Mouse (Mus musculus): ENCODE measurements around the gene 4930595D18Rik. TPM values are rescaled to one million over a fixed set of nuclear protein-coding genes. Genes with fewer than 3 reads are reported as not detected.

The 4930595D18Rik gene
- total RNA-seq, 1 experiment from 2014 or later: not detected

Other genes with a start within 250 kb of the 4930595D18Rik start
- gene Ankrd9, start 205.5 kb downstream of the 4930595D18Rik start, total RNA-seq (2017): 2.1 and 3.0 TPM in 2 replicates
- gene Rcor1, start 145.1 kb downstream of the 4930595D18Rik start, total RNA-seq (2017): 25.9 and 29.7 TPM in 2 replicates
- 58.0 TPM in 2 replicates for gene Traf3, start 18.1 kb downstream of the 4930595D18Rik start, total RNA-seq (2017)
- gene Amn, start 86.6 kb upstream of the 4930595D18Rik start, total RNA-seq (2017): 0.61 and 1.2 TPM in 2 replicates
- gene Cdc42bpb, start 193.2 kb upstream of the 4930595D18Rik start, total RNA-seq (2017): 3.1 and 4.8 TPM in 2 replicates
- not detected in 2 replicates for gene Lbhd2, start 222.3 kb upstream of the 4930595D18Rik start, total RNA-seq (2017)
- gene Exoc3l4, start 232.5 kb upstream of the 4930595D18Rik start, total RNA-seq (2017): 0.61 TPM in 1 of 2 replicates, not detected in the other